Mouse (Mus musculus): ENCODE data around the gene Hsfy2. TPM values are rescaled to one million over a fixed set of nuclear protein-coding genes. Genes with fewer than 3 reads are reported as not detected.

Hsfy2 gene
- under 1 TPM in 1 of 2 experiments, not detected in 1; 0.28 TPM for polyA plus RNA-seq (2017; shearing (Covaris generic))

GRCm38 (mm10) chr1:56637335-56637734 is at the start of gene Hsfy2:
Gene Hsfy2 (minus strand): TSS chr1:56637435.

Measured in activated CD4-positive, CD25-positive, alpha-beta regulatory T cell (primary cell).